ENCODE assay signal across 8 mouse cellular contexts in genomic region chr5:121398965-121399462, GRCm38 (mm10). TPM values are rescaled to one million over a fixed set of nuclear protein-coding genes. Genes with fewer than 3 reads are reported as not detected.
DNase-seq lines count a peak whose midpoint lies in the region; ATAC-seq lines count a peak whose summit lies in the region.

No protein-coding gene starts in this region.

- ATAC-seq in erythroblast, adult 5-6 weeks (replicated peaks; ENCODE audit: low FRiP score, poor library complexity, severe bottlenecking), result no peak
- ATAC-seq in forebrain, embryonic 15.5 days (replicated peaks), result no peak
- no peak for ATAC-seq in liver, embryonic 15.5 days (ENCODE audit: insufficient read depth)

- H3K9ac ChIP-seq in forebrain, embryonic 15.5 days (replicated peaks), result peak overlapping the region; percentile 72
- H3K9ac ChIP-seq in liver, embryonic 15.5 days, result peak overlapping the region; percentile 87

- H3K4me2 ChIP-seq in forebrain, embryonic 15.5 days (replicated peaks), result peak overlapping the region; percentile 78
- H3K4me2 ChIP-seq in liver, embryonic 15.5 days, result peak overlapping the region; percentile 96

- H3K27ac ChIP-seq in forebrain, embryonic 15.5 days (replicated peaks), result no peak overlapping the region
- peak overlapping the region; percentile 95; the same call in 1 of the 2 replicates for H3K27ac ChIP-seq in liver, embryonic 15.5 days (replicated peaks)

- no peaks in the 10 kb centered on the region for H3K9me3 ChIP-seq in erythroblast, embryonic 14.5 days (ENCODE audit: control insufficient read depth, low read length)
- no peaks in the 10 kb centered on the region for H3K9me3 ChIP-seq in forebrain, embryonic 15.5 days
- H3K9me3 ChIP-seq in liver, embryonic 15.5 days (replicated peaks), result no peaks in the 10 kb centered on the region

- H3K36me3 ChIP-seq in erythroblast, embryonic 14.5 days (ENCODE audit: control insufficient read depth), result peaks cover 39% of the 10 kb centered on the region
- H3K36me3 ChIP-seq in forebrain, embryonic 15.5 days, result 0 out of 2 replicates have a peak, but pooled peaks cover 5% of the 10 kb centered on the region
- H3K36me3 ChIP-seq in liver, embryonic 15.5 days (replicated peaks), result peaks cover 28% of the 10 kb centered on the region

- peak overlapping the region; percentile 84 for H3K4me3 ChIP-seq in erythroblast, embryonic 14.5 days (replicated peaks)
- peak overlapping the region; percentile 78 for H3K4me3 ChIP-seq in forebrain, embryonic 15.5 days
- peak overlapping the region; percentile 97 for H3K4me3 ChIP-seq in liver, embryonic 15.5 days (replicated peaks)

- H3K27me3 ChIP-seq in erythroblast, embryonic 14.5 days (ENCODE audit: control insufficient read depth), result no peaks in the 10 kb centered on the region
- no peaks in the 10 kb centered on the region for H3K27me3 ChIP-seq in forebrain, embryonic 15.5 days
- H3K27me3 ChIP-seq in liver, embryonic 15.5 days, result no peaks in the 10 kb centered on the region

- peak; percentile 32 for DNase-seq in 3T3-L1 (ENCODE audit: low read depth, low spot score)
- no peak for DNase-seq in adrenal gland, postnatal 14 days
- DNase-seq in cerebellum, adult 11-12 months, result no peak
- DNase-seq in cerebellum, postnatal 14 days, result no peak

- WGBS in forebrain, embryonic 15.5 days, result 59% methylated on average over 9 of the region's 9 CpGs
- WGBS in liver, embryonic 15.5 days (ENCODE audit: insufficient replicate concordance), result 27% methylated on average over 9 of the region's 9 CpGs

- H3K4me1 ChIP-seq in erythroblast, embryonic 14.5 days (ENCODE audit: control insufficient read depth), result peaks cover 67% of the 10 kb centered on the region
- H3K4me1 ChIP-seq in forebrain, embryonic 15.5 days, result peaks cover 19% of the 10 kb centered on the region
- H3K4me1 ChIP-seq in liver, embryonic 15.5 days (replicated peaks), result peaks cover 54% of the 10 kb centered on the region

RNA-seq across cellular contexts. Expression of gene Naa25, which starts 1.3 kb away (rescaled TPM):
- 0.10 and 0.11 TPM in 2 replicates for polyA plus RNA-seq in erythroblast, embryonic 14.5 days (2012)
- total RNA-seq in erythroblast, adult 5-6 weeks (2015; ENCODE audit: low replicate concordance), result 7.9 and 10.4 TPM in 2 replicates
- total RNA-seq in erythroblast, adult 5-6 weeks (2017; ENCODE audit: low replicate concordance), result 14.2 and 16.6 TPM in 2 replicates
- polyA plus RNA-seq in forebrain, embryonic 15.5 days (2015; fragmentation: Nextera tagmentation; extraction: Ambion mirVana), result 54.7 and 59.0 TPM in 2 replicates
- 19.2 and 20.0 TPM in 2 replicates for polyA plus RNA-seq in liver, embryonic 15.5 days (2015; fragmentation: Nextera tagmentation; extraction: Ambion mirVana)
- 34.7 and 36.3 TPM in 2 replicates for total RNA-seq in adrenal gland, postnatal 14 days (2021)

RNA-seq across cellular contexts. Expression of gene Trafd1, which starts 13.6 kb away (rescaled TPM):
- polyA plus RNA-seq in erythroblast, embryonic 14.5 days (2012), result 1.8 and 2.1 TPM in 2 replicates
- 19.4 and 30.3 TPM in 2 replicates for total RNA-seq in erythroblast, adult 5-6 weeks (2015; ENCODE audit: low replicate concordance)
- 19.3 and 26.5 TPM in 2 replicates for total RNA-seq in erythroblast, adult 5-6 weeks (2017; ENCODE audit: low replicate concordance)
- 138 and 142 TPM in 2 replicates for polyA plus RNA-seq in forebrain, embryonic 15.5 days (2015; fragmentation: Nextera tagmentation; extraction: Ambion mirVana)
- 22.8 and 25.9 TPM in 2 replicates for polyA plus RNA-seq in liver, embryonic 15.5 days (2015; fragmentation: Nextera tagmentation; extraction: Ambion mirVana)
- 38.1 and 52.2 TPM in 2 replicates for total RNA-seq in adrenal gland, postnatal 14 days (2021)

RNA-seq across cellular contexts. Expression of gene Tmem116, which starts 52.7 kb away (rescaled TPM):
- polyA plus RNA-seq in erythroblast, embryonic 14.5 days (2012), result 0.14 TPM in 1 of 2 replicates, not detected in the other
- total RNA-seq in erythroblast, adult 5-6 weeks (2015; ENCODE audit: low replicate concordance), result not detected in 2 replicates
- total RNA-seq in erythroblast, adult 5-6 weeks (2017; ENCODE audit: low replicate concordance), result 0.42 and 1.4 TPM in 2 replicates
- polyA plus RNA-seq in forebrain, embryonic 15.5 days (2015; fragmentation: Nextera tagmentation; extraction: Ambion mirVana), result 1.0 and 2.2 TPM in 2 replicates
- 0.39 and 0.81 TPM in 2 replicates for polyA plus RNA-seq in liver, embryonic 15.5 days (2015; fragmentation: Nextera tagmentation; extraction: Ambion mirVana)
- 1.5 and 2.1 TPM in 2 replicates for total RNA-seq in adrenal gland, postnatal 14 days (2021)

RNA-seq across cellular contexts. Expression of gene Erp29, which starts 53.3 kb away (rescaled TPM):
- 14.1 and 15.8 TPM in 2 replicates for polyA plus RNA-seq in erythroblast, embryonic 14.5 days (2012)
- 37.8 and 44.6 TPM in 2 replicates for total RNA-seq in erythroblast, adult 5-6 weeks (2015; ENCODE audit: low replicate concordance)
- total RNA-seq in erythroblast, adult 5-6 weeks (2017; ENCODE audit: low replicate concordance), result 76.1 and 121 TPM in 2 replicates
- polyA plus RNA-seq in forebrain, embryonic 15.5 days (2015; fragmentation: Nextera tagmentation; extraction: Ambion mirVana), result 137 and 144 TPM in 2 replicates
- polyA plus RNA-seq in liver, embryonic 15.5 days (2015; fragmentation: Nextera tagmentation; extraction: Ambion mirVana), result 87.0 and 94.4 TPM in 2 replicates
- total RNA-seq in adrenal gland, postnatal 14 days (2021), result 110 and 116 TPM in 2 replicates

Comparison
In these comparisons a context has a peak if more than half of its experiments do, and no peak if none do; other contexts are left out.
1. RNA of gene Naa25, which starts 1.3 kb away (polyA plus RNA-seq): 54.7 to 59.0 TPM in forebrain, embryonic 15.5 days and 19.2 to 20.0 TPM in liver, embryonic 15.5 days; 0.10 to 0.11 TPM in erythroblast, embryonic 14.5 days; every median in the first group is over 10 times any median in the second.
2. Peak in every context shown above with its lines, with median percentiles within 50 percentile points of each other: H3K4me3 ChIP-seq.